Mouse (Mus musculus) erythroblast, embryonic 14.5 days (primary cell): ENCODE results near the gene Wars.

Source experiments
- GATA1 ChIP-seq: IDR thresholded peaks from 2 replicates; pipeline ENCODE4 v1.6.1; 2012; ENCODE audit warnings: low read length, inconsistent platforms, mixed read lengths
- TAL1 ChIP-seq: IDR thresholded peaks from 3 replicates; pipeline ENCODE4 v1.6.1; 2012; ENCODE audit warnings: low read length, inconsistent platforms, mixed read lengths

GRCm38 (mm10) chr12:108942203-108942923 lies 48.4 kb upstream of the Wars start:
- TF ChIP-seq TAL1: no peak
- no peak for TF ChIP-seq GATA1
